ENCODE assay signal across 10 mouse cellular contexts in the genomic region with DNA sequence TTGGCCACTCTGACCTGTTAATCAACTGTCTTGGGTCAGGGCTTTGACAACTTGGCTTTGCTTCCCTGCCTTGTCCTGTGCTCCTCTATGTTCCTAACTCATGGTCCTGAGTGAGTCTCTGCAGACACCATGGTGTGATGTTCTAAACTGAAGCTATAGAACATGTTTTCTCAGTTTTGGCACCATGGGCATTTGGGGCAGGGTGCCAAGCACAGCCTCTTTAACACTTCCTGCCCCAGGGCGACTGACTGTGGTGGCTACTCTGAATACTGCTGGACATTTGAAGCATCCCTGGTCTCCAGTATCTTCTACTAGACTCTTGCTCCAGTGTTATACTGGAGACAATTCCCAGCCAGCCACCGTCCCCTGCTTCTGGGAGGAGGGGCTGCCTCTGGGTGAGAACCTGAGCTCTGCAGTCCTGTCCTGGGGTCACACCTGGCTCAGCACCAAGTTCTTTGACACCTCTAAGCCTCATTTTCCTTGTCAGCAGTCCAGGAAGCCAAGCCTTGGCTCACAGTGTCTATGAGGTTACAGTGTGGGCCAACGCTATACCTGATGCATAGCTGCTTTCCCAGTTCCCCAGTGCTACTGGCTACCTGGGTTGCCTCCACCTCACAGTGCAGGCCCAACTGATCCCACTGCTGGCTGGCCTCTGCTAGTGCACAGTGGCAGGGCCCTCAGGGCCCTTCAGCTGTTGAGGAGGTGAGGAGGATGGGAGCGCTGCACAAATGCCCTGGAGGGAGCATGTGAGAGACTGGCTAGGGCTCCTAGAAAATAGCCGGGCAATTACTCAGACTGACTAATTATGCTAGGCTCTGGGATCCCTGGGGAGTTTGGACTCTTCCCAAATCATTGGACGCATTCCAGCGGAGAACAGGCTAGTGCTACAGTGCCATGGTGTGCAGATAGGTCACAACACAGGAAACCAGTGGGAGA. TPM values are rescaled to one million over a fixed set of nuclear protein-coding genes. Genes with fewer than 3 reads are reported as not detected.
A peak's percentile ranks its signal among the peaks of the same experiment; 100 is the strongest.
DNase-seq lines count a peak whose midpoint lies in the region; ATAC-seq and TF ChIP-seq lines count a peak whose summit lies in the region.
"Had no signal": no experiment of that assay in that cellular context is flagged by ENCODE, and none has a peak within 500 bp of the region (broad histone marks: within the 10 kb centered on the region; RNA-seq: fewer than 3 reads in every experiment).

No protein-coding gene starts in this region.

- peak overlapping the region; percentile 56; the same call in 1 of the 2 replicates for H3K27ac ChIP-seq in forebrain, embryonic 10.5 days
- H3K27ac ChIP-seq in stomach, embryonic 16.5 days (ENCODE audit: low read length): no peak overlapping the region
- no peak overlapping the region for H3K27ac ChIP-seq in thymus, adult 2 months (ENCODE audit: control insufficient read depth, insufficient read depth, low read length)
- H3K27ac ChIP-seq in gastrocnemius, adult 2 months: no peak overlapping the region

- no peak overlapping the region for H3K4me2 ChIP-seq in stomach, embryonic 16.5 days (ENCODE audit: low read depth, low read length)

- intact Hi-C loops in gastrocnemius, adult 2 months (cut with DNase I): no loop called here

- peak; percentile 70 to 75 for DNase-seq in layer of hippocampus, adult 8-10 months (ENCODE audit: low spot score in 2 of 2)
- DNase-seq in layer of hippocampus, postnatal 36 days: no peak
- peak; percentile 64 for DNase-seq in adrenal gland, postnatal 10 days
- no peak for DNase-seq in forebrain, embryonic 10.5 days (ENCODE audit: extremely low spot score, low spot score)
- DNase-seq in kidney, adult 18-20 months: peak; percentile 69
- DNase-seq in thymus, adult 2 months: no peak
- DNase-seq in gastrocnemius, adult 2 months: no peak

- no peaks in the 10 kb centered on the region for H3K9me3 ChIP-seq in forebrain, embryonic 10.5 days
- H3K9me3 ChIP-seq in stomach, embryonic 16.5 days (replicated peaks; ENCODE audit: control insufficient read depth, low read length): no peaks in the 10 kb centered on the region

- peaks cover 21% of the 10 kb centered on the region for H3K27me3 ChIP-seq in forebrain, embryonic 10.5 days (ENCODE audit: poor library complexity, severe bottlenecking)
- no peaks in the 10 kb centered on the region for H3K27me3 ChIP-seq in stomach, embryonic 16.5 days (ENCODE audit: control insufficient read depth, insufficient read depth, low read length)
- no peaks in the 10 kb centered on the region; the same call in 1 of the 2 replicates for H3K27me3 ChIP-seq in thymus, adult 2 months (ENCODE audit: control insufficient read depth, insufficient read depth, low read length)

- no peak overlapping the region for H3K9ac ChIP-seq in stomach, embryonic 16.5 days (ENCODE audit: low read length)

- no peak for TF ChIP-seq POLR2A in thymus, adult 2 months (IDR thresholded peaks at IDR 0.05; ENCODE audit: control insufficient read depth, extremely low read depth, insufficient read depth, low read length, poor library complexity)

- peak; percentile 9; the same call in 1 of the 2 replicates for ATAC-seq in stomach, embryonic 16.5 days (ENCODE audit: insufficient read depth, low FRiP score)

- 64% methylated on average over 7 of the region's 7 CpGs for WGBS in forebrain, embryonic 10.5 days
- WGBS in stomach, embryonic 16.5 days: 54% methylated on average over 7 of the region's 7 CpGs
- 88% methylated on average over 7 of the region's 7 CpGs for WGBS in thymus, adult 2 months

- peaks cover 26% of the 10 kb centered on the region for H3K4me1 ChIP-seq in forebrain, embryonic 10.5 days
- peaks cover 2% of the 10 kb centered on the region for H3K4me1 ChIP-seq in stomach, embryonic 16.5 days (ENCODE audit: control insufficient read depth, insufficient read depth, low read length)
- H3K4me1 ChIP-seq in thymus, adult 2 months (replicated peaks; ENCODE audit: control insufficient read depth, insufficient read depth, low read length): no peaks in the 10 kb centered on the region

- TF ChIP-seq CTCF in thymus, adult 2 months (IDR thresholded peaks at IDR 0.05; ENCODE audit: borderline replicate concordance, control insufficient read depth, extremely low read depth, insufficient read depth, low read length, poor library complexity): no peak
- no peak for TF ChIP-seq CTCF in gastrocnemius, adult 2 months (IDR thresholded peaks at IDR 0.05)

- H3K36me3 ChIP-seq in forebrain, embryonic 10.5 days (replicated peaks): no peaks in the 10 kb centered on the region
- H3K36me3 ChIP-seq in stomach, embryonic 16.5 days (ENCODE audit: control insufficient read depth, insufficient read depth, low read length): no peaks in the 10 kb centered on the region
- no peaks in the 10 kb centered on the region for H3K36me3 ChIP-seq in thymus, adult 2 months (ENCODE audit: control insufficient read depth, insufficient read depth, low read length)

- H3K4me3 ChIP-seq in forebrain, embryonic 10.5 days: no peak overlapping the region
- H3K4me3 ChIP-seq in stomach, embryonic 16.5 days (replicated peaks; ENCODE audit: low read length): no peak overlapping the region
- no peak overlapping the region for H3K4me3 ChIP-seq in thymus, adult 2 months (ENCODE audit: control insufficient read depth, insufficient read depth, low read length)
- no peak overlapping the region for H3K4me3 ChIP-seq in gastrocnemius, adult 2 months

RNA-seq across cellular contexts. Expression of a gene that starts 12.6 kb away (rescaled TPM):
- total RNA-seq in layer of hippocampus, adult 8-10 months (2022): 10 to 100 TPM; 85.5 to 92.0 (median 89.1) TPM
- 10 to 100 TPM; 88.0 to 89.8 TPM for total RNA-seq in layer of hippocampus, postnatal 36 days (2021)
- 10 to 100 TPM; 16.4 to 26.0 TPM for total RNA-seq in adrenal gland, postnatal 10 days (2021)
- polyA plus RNA-seq in forebrain, embryonic 10.5 days (2016; fragmentation: Nextera tagmentation; extraction: Ambion mirVana): 34.7 and 39.7 TPM in 2 replicates
- 13.1 and 17.1 TPM in 2 replicates for polyA plus RNA-seq in stomach, embryonic 16.5 days (2015; fragmentation: Nextera tagmentation; extraction: Ambion mirVana)
- polyA plus RNA-seq in thymus, adult 2 months (2012; rRNA removed): 3.7 and 6.1 TPM in 2 replicates
- total RNA-seq in gastrocnemius, adult 2 months (2021): 100 to 1,000 TPM; 172 to 203 TPM

RNA-seq across cellular contexts. Expression of a gene that starts 25.1 kb away (rescaled TPM):
- 10 to 100 TPM; 68.4 to 78.7 (median 75.5) TPM for total RNA-seq in layer of hippocampus, adult 8-10 months (2022)
- 10 to 100 TPM; 58.0 to 61.2 TPM for total RNA-seq in layer of hippocampus, postnatal 36 days (2021)
- 10 to 100 TPM; 35.4 to 46.3 TPM for total RNA-seq in adrenal gland, postnatal 10 days (2021)
- 15.1 and 16.0 TPM in 2 replicates for polyA plus RNA-seq in forebrain, embryonic 10.5 days (2016; fragmentation: Nextera tagmentation; extraction: Ambion mirVana)
- 21.8 and 23.9 TPM in 2 replicates for polyA plus RNA-seq in stomach, embryonic 16.5 days (2015; fragmentation: Nextera tagmentation; extraction: Ambion mirVana)
- polyA plus RNA-seq in thymus, adult 2 months (2012; rRNA removed): 53.5 and 55.5 TPM in 2 replicates
- 10 to 100 TPM in 1 of 2 experiments, 1 to 10 TPM in 1; 6.4 to 10.1 TPM for total RNA-seq in gastrocnemius, adult 2 months (2021)

RNA-seq across cellular contexts. Expression of a gene that starts 34.4 kb away (rescaled TPM):
- 10 to 100 TPM; 75.3 to 86.0 (median 78.3) TPM for total RNA-seq in layer of hippocampus, adult 8-10 months (2022)
- 10 to 100 TPM; 74.5 to 77.3 TPM for total RNA-seq in layer of hippocampus, postnatal 36 days (2021)
- 10 to 100 TPM; 51.0 to 53.3 TPM for total RNA-seq in adrenal gland, postnatal 10 days (2021)
- polyA plus RNA-seq in forebrain, embryonic 10.5 days (2016; fragmentation: Nextera tagmentation; extraction: Ambion mirVana): 193 and 197 TPM in 2 replicates
- polyA plus RNA-seq in stomach, embryonic 16.5 days (2015; fragmentation: Nextera tagmentation; extraction: Ambion mirVana): 81.7 and 81.9 TPM in 2 replicates
- polyA plus RNA-seq in thymus, adult 2 months (2012; rRNA removed): 117 and 121 TPM in 2 replicates
- 100 to 1,000 TPM; 105 to 117 TPM for total RNA-seq in gastrocnemius, adult 2 months (2021)

RNA-seq across cellular contexts. Expression of a gene that starts 55.0 kb away (rescaled TPM):
- total RNA-seq in layer of hippocampus, adult 8-10 months (2022): under 1 TPM in 1 of 4 experiments, not detected in 3; 0.36 TPM
- total RNA-seq in layer of hippocampus, postnatal 36 days (2021): not detected
- not detected for total RNA-seq in adrenal gland, postnatal 10 days (2021)
- 0.06 TPM in 1 of 2 replicates, not detected in the other for polyA plus RNA-seq in forebrain, embryonic 10.5 days (2016; fragmentation: Nextera tagmentation; extraction: Ambion mirVana)
- 0.13 TPM in 1 of 2 replicates, not detected in the other for polyA plus RNA-seq in stomach, embryonic 16.5 days (2015; fragmentation: Nextera tagmentation; extraction: Ambion mirVana)
- not detected in 2 replicates for polyA plus RNA-seq in thymus, adult 2 months (2012; rRNA removed)
- not detected for total RNA-seq in gastrocnemius, adult 2 months (2021)
- total RNA-seq: layer of hippocampus, postnatal 14 days; neutrophil, adult 5-6 weeks had no signal

Comparison
In these comparisons a context has a peak if more than half of its experiments do, and no peak if none do; other contexts are left out.
1. DNase-seq: peak in layer of hippocampus, adult 8-10 months (2 of 2), adrenal gland, postnatal 10 days (single experiment) and kidney, adult 18-20 months (single experiment); none in layer of hippocampus, postnatal 36 days (0 of 2), forebrain, embryonic 10.5 days (single experiment), thymus, adult 2 months (single experiment) and gastrocnemius, adult 2 months (single experiment).